Mouse (Mus musculus) liver, embryonic 16.5 days (tissue): Measurements from ENCODE around the gene Bsg. TPM values are rescaled to one million over a fixed set of nuclear protein-coding genes. Genes with fewer than 3 reads are reported as not detected.

ENCODE experiments used
- ATAC-seq: fragments of 200-750 bp; cut with Nextera tagmentation; 2 replicates; pipeline ENCODE4 v1.8.0; 2017; ENCODE audit warnings: low read depth, mild to moderate bottlenecking, moderate number of reproducible peaks, moderate library complexity
- H3K27ac ChIP-seq: fragments of 300-500 bp; sonication (generic); 2 replicates; pipeline ENCODE4 v1.5.1; 2014; ENCODE audit warnings: mild to moderate bottlenecking, low read length
- H3K27me3 ChIP-seq: fragments of 300-500 bp; sonication (generic); 2 replicates; pipeline ENCODE4 v1.6.1; 2014; ENCODE audit warnings: low read depth, low read length, mixed read lengths; ENCODE audit not compliant: control insufficient read depth, insufficient read depth
- H3K36me3 ChIP-seq: fragments of 300-500 bp; sonication (generic); 2 replicates; pipeline ENCODE4 v1.6.1; 2014; ENCODE audit warnings: mild to moderate bottlenecking; ENCODE audit not compliant: control insufficient read depth, insufficient read depth
- H3K4me1 ChIP-seq: fragments of 300-500 bp; sonication (generic); 2 replicates; pipeline ENCODE4 v1.6.1; 2014; ENCODE audit warnings: low read depth, low read length, mixed read lengths; ENCODE audit not compliant: control insufficient read depth
- H3K4me2 ChIP-seq: fragments of 300-500 bp; sonication (generic); 2 replicates; pipeline ENCODE4 v1.6.1; 2014; ENCODE audit warnings: low read depth, low read length, mixed read lengths
- H3K4me3 ChIP-seq: fragments of 300-500 bp; sonication (generic); 2 replicates; pipeline ENCODE4 v1.5.1; 2014; ENCODE audit warnings: low read depth, mild to moderate bottlenecking, low read length
- H3K9ac ChIP-seq: fragments of 300-500 bp; sonication (generic); 2 replicates; pipeline ENCODE4 v1.6.1; 2014; ENCODE audit warnings: low read depth, low read length
- H3K9me3 ChIP-seq: fragments of 300-500 bp; sonication (generic); replicated peaks from 2 replicates; pipeline ENCODE4 v1.6.1; 2016; ENCODE audit warnings: low read length; ENCODE audit not compliant: control insufficient read depth
- WGBS: fragments of 180-500 bp; shearing (Covaris S2); extraction: QIAGEN DNeasy Blood & Tissue Kit; methylation state at CpG from one replicate; pipeline ENCODE4 v1.1.7; 2014; ENCODE audit not compliant: insufficient replicate concordance; 5-methylcytosine and 5-hydroxymethylcytosine counted together
- polyA plus RNA-seq: library from polyadenylated mRNA; unstranded; fragments of >200 nt; fragmentation: Nextera tagmentation; extraction: Ambion mirVana; gene quantifications from 2 replicates; pipeline ENCODE4 v1.2.1, GENCODE M21; 2015

The Bsg gene
- polyA plus RNA-seq, 1 experiment from 2014 or later: 947 TPM

- no peaks in the 10 kb centered on the region for H3K27me3 ChIP-seq
- peak overlapping the region; percentile 92 for H3K4me2 ChIP-seq
- H3K36me3 ChIP-seq: peaks cover 45% of the 10 kb centered on the region
- peak overlapping the region; percentile 89 for H3K9ac ChIP-seq
- peak overlapping the region; percentile 96 for H3K27ac ChIP-seq
- peaks cover 55% of the 10 kb centered on the region for H3K4me1 ChIP-seq
- peak overlapping the region; percentile 76 for H3K4me3 ChIP-seq
- 52% methylated on average over 5 of the region's 5 CpGs for WGBS
- ATAC-seq: no peak
- H3K9me3 ChIP-seq: no peaks in the 10 kb centered on the region
Observed at GRCm38 (mm10) chr10:79706406-79707094, 2.3 kb downstream of the Bsg start.

GRCm38 (mm10) chr10:79707162-79707561 lies 2.9 kb downstream of the Bsg start:
- Histone ChIP-seq H3K9ac (peak overlapping the region; percentile 89), H3K36me3 (peaks cover 52% of the 10 kb centered on the region), H3K4me2 (peak overlapping the region; percentile 92), H3K9me3 (no peaks in the 10 kb centered on the region), H3K4me3 (peak overlapping the region; percentile 76), H3K27me3 (no peaks in the 10 kb centered on the region), H3K4me1 (peaks cover 58% of the 10 kb centered on the region), H3K27ac (peak overlapping the region; percentile 96)
- WGBS: 65% methylated on average over 1 of the region's 1 CpGs
- ATAC-seq: no peak

GRCm38 (mm10) chr10:79707759-79708158 lies 3.5 kb downstream of the Bsg start:
- Histone ChIP-seq H3K4me1 (peaks cover 63% of the 10 kb centered on the region), H3K9ac (peak overlapping the region; percentile 89), H3K4me2 (peak overlapping the region; percentile 92), H3K9me3 (no peaks in the 10 kb centered on the region), H3K4me3 (peak overlapping the region; percentile 76), H3K36me3 (peaks cover 52% of the 10 kb centered on the region), H3K27ac (peak overlapping the region; percentile 96), H3K27me3 (no peaks in the 10 kb centered on the region)
- 59% methylated on average over 4 of the region's 4 CpGs for WGBS
- ATAC-seq: no peak

GRCm38 (mm10) chr10:79708668-79709067 lies 4.4 kb downstream of the Bsg start:
- no peak overlapping the region for H3K27ac ChIP-seq
- ATAC-seq: no peak
- H3K9ac ChIP-seq: no peak overlapping the region
- no peaks in the 10 kb centered on the region for H3K27me3 ChIP-seq
- no peaks in the 10 kb centered on the region for H3K9me3 ChIP-seq
- WGBS: 88% methylated on average over 21 of the region's 21 CpGs
- H3K36me3 ChIP-seq: peaks cover 52% of the 10 kb centered on the region
- H3K4me2 ChIP-seq: peak overlapping the region; percentile 92; the same call in 1 of the 2 replicates
- peak overlapping the region; percentile 9; the same call in 1 of the 2 replicates for H3K4me3 ChIP-seq
- peaks cover 68% of the 10 kb centered on the region for H3K4me1 ChIP-seq

- WGBS: 35% methylated on average over 7 of the region's 7 CpGs
- Histone ChIP-seq H3K36me3 (peaks cover 52% of the 10 kb centered on the region), H3K9me3 (no peaks in the 10 kb centered on the region), H3K4me3 (0 out of 2 replicates have a peak overlapping the region, but pooled peaks have one; percentile 1), H3K27ac (0 out of 2 replicates have a peak overlapping the region, but pooled peaks have one; percentile 8), H3K4me2 (peak overlapping the region; percentile 7; the same call in 1 of the 2 replicates), H3K9ac (no peak overlapping the region), H3K27me3 (peaks cover 3% of the 10 kb centered on the region), H3K4me1 (peaks cover 66% of the 10 kb centered on the region)
- no peak for ATAC-seq
Observed at GRCm38 (mm10) chr10:79709307-79709706, 5.0 kb downstream of the Bsg start.

- H3K36me3 ChIP-seq: peaks cover 48% of the 10 kb centered on the region
- no peak overlapping the region for H3K9ac ChIP-seq
- H3K4me3 ChIP-seq: no peak overlapping the region
- no peak overlapping the region for H3K4me2 ChIP-seq
- H3K27me3 ChIP-seq: peaks cover 31% of the 10 kb centered on the region
- ATAC-seq: peak; percentile 12; the same call in 1 of the 2 replicates
- H3K27ac ChIP-seq: peak overlapping the region; percentile 96
- H3K9me3 ChIP-seq: no peaks in the 10 kb centered on the region
- WGBS: 74% methylated on average over 1 of the region's 1 CpGs
- H3K4me1 ChIP-seq: peaks cover 58% of the 10 kb centered on the region
Observed at GRCm38 (mm10) chr10:79712029-79712428, 7.7 kb downstream of the Bsg start.

GRCm38 (mm10) chr10:79712499-79713126 lies 8.3 kb downstream of the Bsg start:
- ATAC-seq: peak; percentile 93
- Histone ChIP-seq H3K4me1 (peaks cover 58% of the 10 kb centered on the region), H3K9ac (peak overlapping the region; percentile 56), H3K9me3 (no peaks in the 10 kb centered on the region), H3K4me2 (peak overlapping the region; percentile 64), H3K27me3 (peaks cover 36% of the 10 kb centered on the region), H3K36me3 (peaks cover 45% of the 10 kb centered on the region), H3K4me3 (peak overlapping the region; percentile 26; the same call in 1 of the 2 replicates), H3K27ac (peak overlapping the region; percentile 96)
- WGBS: 18% methylated on average over 4 of the region's 6 CpGs

- peak overlapping the region; percentile 56 for H3K9ac ChIP-seq
- H3K9me3 ChIP-seq: no peaks in the 10 kb centered on the region
- H3K4me1 ChIP-seq: peaks cover 55% of the 10 kb centered on the region
- peaks cover 42% of the 10 kb centered on the region for H3K27me3 ChIP-seq
- peaks cover 40% of the 10 kb centered on the region for H3K36me3 ChIP-seq
- 0 out of 2 replicates have a peak overlapping the region, but pooled peaks have one; percentile 26 for H3K4me3 ChIP-seq
- no peak for ATAC-seq
- H3K27ac ChIP-seq: peak overlapping the region; percentile 96
- WGBS: 23% methylated on average over 1 of the region's 1 CpGs
- peak overlapping the region; percentile 64; the same call in 1 of the 2 replicates for H3K4me2 ChIP-seq
Observed at GRCm38 (mm10) chr10:79713163-79713562, 8.9 kb downstream of the Bsg start.

- Histone ChIP-seq H3K4me2 (no peak overlapping the region), H3K27me3 (peaks cover 55% of the 10 kb centered on the region), H3K36me3 (peaks cover 22% of the 10 kb centered on the region), H3K27ac (no peak overlapping the region), H3K9ac (no peak overlapping the region), H3K4me1 (peaks cover 37% of the 10 kb centered on the region), H3K4me3 (no peak overlapping the region), H3K9me3 (no peaks in the 10 kb centered on the region)
- 51% methylated on average over 4 of the region's 4 CpGs for WGBS
- ATAC-seq: no peak
Observed at GRCm38 (mm10) chr10:79714996-79715395, 10.7 kb downstream of the Bsg start.
